Mouse (Mus musculus) small intestine, adult 2 months (tissue): ENCODE data around the gene Nifk.

Experiments
- CTCF ChIP-seq: fragments of 200-500 bp; IDR thresholded peaks from 2 replicates; pipeline ENCODE4 v1.5.1; 2012; ENCODE audit warnings: low read depth, mild to moderate bottlenecking, control low read depth, inconsistent platforms, low read length, moderate library complexity, mixed read lengths; ENCODE audit not compliant: insufficient replicate concordance, insufficient read length; ENCODE audit errors: extremely low read depth
- POLR2A ChIP-seq: fragments of 200-500 bp; IDR thresholded peaks from 2 replicates; pipeline ENCODE4 v1.6.1; 2012; ENCODE audit warnings: low read depth, mild to moderate bottlenecking, control low read depth, inconsistent platforms, low read length, moderate library complexity

- TF ChIP-seq CTCF (no peak), POLR2A (no peak)
Observed at GRCm38 (mm10) chr1:118294826-118295225, 26.8 kb upstream of the Nifk start.
